Mouse (Mus musculus) small intestine, adult 2 months (tissue): ENCODE data around the gene Tgfbi. TPM values are rescaled to one million over a fixed set of nuclear protein-coding genes. Genes with fewer than 3 reads are reported as not detected.

Experiments used
- H3K27ac ChIP-seq: fragments of 200-500 bp; 2 replicates; pipeline ENCODE4 v1.5.1; 2012; ENCODE audit warnings: low read depth, low read length, control low read depth, inconsistent platforms; ENCODE audit not compliant: insufficient read depth
- H3K27me3 ChIP-seq: fragments of 200-500 bp; 2 replicates; pipeline ENCODE4 v1.6.1; 2012; ENCODE audit warnings: mild to moderate bottlenecking, moderate library complexity, low read length, inconsistent platforms; ENCODE audit not compliant: control insufficient read depth, insufficient read depth
- H3K36me3 ChIP-seq: fragments of 200-500 bp; 2 replicates; pipeline ENCODE4 v1.6.1; 2012; ENCODE audit warnings: mild to moderate bottlenecking, low read length, control low read depth, inconsistent platforms; ENCODE audit not compliant: control insufficient read depth, insufficient read depth
- H3K4me1 ChIP-seq: fragments of 200-500 bp; 2 replicates; pipeline ENCODE4 v1.6.1; 2012; ENCODE audit warnings: low read length, inconsistent platforms, mixed read lengths; ENCODE audit not compliant: control insufficient read depth, insufficient read depth, insufficient read length
- H3K4me3 ChIP-seq: fragments of 200-500 bp; 2 replicates; pipeline ENCODE4 v1.5.1; 2012; ENCODE audit warnings: low read depth, mild to moderate bottlenecking, control low read depth, inconsistent platforms, low read length, moderate library complexity
- CTCF ChIP-seq: fragments of 200-500 bp; IDR thresholded peaks from 2 replicates; pipeline ENCODE4 v1.5.1; 2012; ENCODE audit warnings: low read depth, mild to moderate bottlenecking, control low read depth, inconsistent platforms, low read length, moderate library complexity, mixed read lengths; ENCODE audit not compliant: insufficient replicate concordance, insufficient read length; ENCODE audit errors: extremely low read depth
- POLR2A ChIP-seq: fragments of 200-500 bp; IDR thresholded peaks from 2 replicates; pipeline ENCODE4 v1.6.1; 2012; ENCODE audit warnings: low read depth, mild to moderate bottlenecking, control low read depth, inconsistent platforms, low read length, moderate library complexity
- WGBS: fragments of 180-500 bp; shearing (Covaris S2); methylation state at CpG from one replicate; pipeline ENCODE4 v1.1.7; 2018; 5-methylcytosine and 5-hydroxymethylcytosine counted together
- polyA plus RNA-seq: library from polyadenylated mRNA; depleted of rRNA; stranded (reverse); fragments of >200 nt; gene quantifications from 2 replicates; pipeline ENCODE4 v1.2.3, GENCODE M21; 2012

Gene Tgfbi
- polyA plus RNA-seq, 1 experiment: 221 TPM

DNA sequence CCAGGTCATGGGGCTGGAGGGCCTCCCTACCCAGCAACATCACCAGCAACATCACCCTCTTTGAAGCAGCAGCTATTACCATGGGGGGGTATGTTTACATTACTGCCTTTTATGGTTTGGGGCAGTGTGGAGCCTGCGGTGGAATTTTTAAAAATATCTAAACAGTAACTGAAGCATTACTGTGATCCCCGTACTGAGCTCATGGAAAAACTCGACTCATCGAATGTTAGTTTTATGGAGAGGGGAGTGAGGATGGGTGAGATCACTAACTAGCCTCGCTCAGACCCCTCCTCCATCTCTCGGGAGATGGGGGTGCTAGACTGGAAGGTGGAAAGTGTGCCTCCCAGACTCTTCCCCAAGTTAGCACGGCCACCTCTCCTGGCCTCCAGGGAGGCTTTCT lies 2.1 kb upstream of the Tgfbi start:
- Histone ChIP-seq H3K4me1 (peaks cover 16% of the 10 kb centered on the region), H3K36me3 (no peaks in the 10 kb centered on the region), H3K27ac (peak overlapping the region; percentile 33), H3K27me3 (no peaks in the 10 kb centered on the region), H3K4me3 (no peak overlapping the region)
- TF ChIP-seq CTCF (no peak), POLR2A (no peak)
- WGBS: 57% methylated on average over 7 of the region's 7 CpGs

DNA sequence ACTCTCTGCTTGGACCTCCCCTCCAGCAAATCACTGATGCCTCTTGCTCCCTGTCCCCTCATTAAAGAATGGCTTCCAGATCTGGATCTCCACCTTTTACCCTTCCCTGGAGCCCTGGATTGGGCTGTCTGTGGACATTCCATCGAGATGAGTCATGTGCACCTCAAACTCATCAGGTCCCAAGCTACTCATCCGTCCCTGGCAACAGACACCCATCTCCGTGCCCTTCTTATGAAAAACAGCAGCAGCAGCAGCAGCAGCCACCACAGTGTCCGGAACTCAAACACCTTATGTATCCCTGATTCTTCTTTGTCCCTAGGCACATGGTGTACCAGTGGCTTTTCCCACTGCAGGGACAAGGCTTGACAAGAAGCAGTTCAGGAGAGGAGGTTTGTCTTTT lies 1.5 kb upstream of the Tgfbi start:
- Histone ChIP-seq H3K4me3 (no peak overlapping the region), H3K36me3 (0 out of 2 replicates have a peak, but pooled peaks cover under 1% of the 10 kb centered on the region), H3K27ac (peak overlapping the region; percentile 33), H3K4me1 (peaks cover 22% of the 10 kb centered on the region), H3K27me3 (no peaks in the 10 kb centered on the region)
- 66% methylated on average over 4 of the region's 4 CpGs for whole genome bisulfite sequencing
- TF ChIP-seq CTCF: no peak
- TF ChIP-seq POLR2A: no peak

GRCm38 (mm10) chr13:56611129-56611528 lies 1.8 kb downstream of the Tgfbi start:
- WGBS: 58% methylated on average over 4 of the region's 4 CpGs
- H3K36me3 ChIP-seq: peaks cover 16% of the 10 kb centered on the region
- peak overlapping the region; percentile 40 for H3K4me3 ChIP-seq
- TF ChIP-seq POLR2A (no peak), CTCF (no peak)
- H3K27me3 ChIP-seq: no peaks in the 10 kb centered on the region
- peaks cover 52% of the 10 kb centered on the region for H3K4me1 ChIP-seq
- H3K27ac ChIP-seq: peak overlapping the region; percentile 79

DNA sequence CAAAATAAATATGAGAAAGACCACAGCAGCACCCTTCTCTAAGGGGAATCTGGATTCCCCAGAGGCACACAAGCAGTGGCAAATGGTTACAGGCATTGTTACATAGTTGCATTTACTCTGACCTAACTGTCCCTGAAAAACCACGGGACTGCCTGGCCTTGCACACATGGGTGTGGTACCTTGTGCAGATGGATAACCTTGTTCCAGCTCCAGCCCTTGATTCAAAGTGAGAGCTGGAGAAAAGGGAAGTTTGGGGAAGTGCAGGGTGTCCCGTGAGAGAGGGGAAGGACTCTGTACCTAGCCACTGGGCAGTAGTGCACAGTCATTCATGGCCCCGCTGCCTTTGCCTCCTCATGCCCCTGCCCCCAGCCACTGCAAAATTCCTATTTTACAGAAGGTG lies 2.4 kb downstream of the Tgfbi start:
- Histone ChIP-seq H3K4me3 (peak overlapping the region; percentile 32; the same call in 1 of the 2 replicates), H3K27me3 (no peaks in the 10 kb centered on the region), H3K36me3 (peaks cover 16% of the 10 kb centered on the region), H3K4me1 (peaks cover 54% of the 10 kb centered on the region), H3K27ac (peak overlapping the region; percentile 79)
- TF ChIP-seq CTCF (no peak), POLR2A (no peak)
- WGBS: 16% methylated on average over 3 of the region's 3 CpGs

GRCm38 (mm10) chr13:56612331-56612730 lies 3.0 kb downstream of the Tgfbi start:
- WGBS: 24% methylated on average over 10 of the region's 10 CpGs
- peak overlapping the region; percentile 44 for H3K27ac ChIP-seq

DNA sequence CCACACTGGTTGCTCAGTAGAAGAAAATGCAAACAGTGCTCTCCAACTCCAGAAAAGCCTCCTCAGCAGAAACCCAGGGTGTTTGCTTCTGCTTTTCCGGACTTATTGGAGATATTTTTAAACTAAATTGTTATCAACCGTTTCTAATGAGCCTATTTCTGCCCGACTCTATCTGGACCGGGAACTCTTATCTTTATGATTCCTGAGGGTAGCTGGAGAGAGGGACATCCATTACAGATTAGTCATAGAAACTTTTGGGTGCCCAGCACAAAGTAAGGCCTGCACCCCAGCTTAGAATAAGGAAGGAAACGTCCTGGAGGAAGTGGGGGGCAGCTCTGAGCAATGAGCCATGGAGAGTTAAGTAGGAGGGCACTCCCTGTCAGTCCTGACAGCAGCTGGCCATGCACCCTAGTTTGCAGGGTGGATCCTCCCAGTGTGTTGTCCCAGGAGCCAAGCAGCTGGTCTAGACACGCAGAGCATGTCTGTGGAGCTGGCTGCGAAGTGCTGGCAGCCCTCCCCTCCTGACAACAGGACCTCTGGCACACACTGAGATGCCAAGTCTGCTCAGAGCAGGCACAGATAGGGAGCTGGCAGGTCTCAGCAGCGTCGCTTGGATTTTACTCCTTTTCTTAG lies 4.2 kb downstream of the Tgfbi start:
- Histone ChIP-seq H3K27me3 (no peaks in the 10 kb centered on the region), H3K4me3 (no peak overlapping the region), H3K27ac (peak overlapping the region; percentile 50), H3K36me3 (peaks cover 23% of the 10 kb centered on the region), H3K4me1 (peaks cover 58% of the 10 kb centered on the region)
- TF ChIP-seq CTCF (no peak), POLR2A (no peak)
- 7% methylated on average over 9 of the region's 9 CpGs for WGBS

More at GRCm38 (mm10) chr13:56612331-56612730, 3.0 kb downstream of the Tgfbi start:
- Histone ChIP-seq H3K4me1 (peaks cover 60% of the 10 kb centered on the region), H3K4me3 (peak overlapping the region; percentile 32), H3K27me3 (no peaks in the 10 kb centered on the region), H3K36me3 (peaks cover 16% of the 10 kb centered on the region)
- no peak for TF ChIP-seq CTCF
- TF ChIP-seq POLR2A: no peak

DNA sequence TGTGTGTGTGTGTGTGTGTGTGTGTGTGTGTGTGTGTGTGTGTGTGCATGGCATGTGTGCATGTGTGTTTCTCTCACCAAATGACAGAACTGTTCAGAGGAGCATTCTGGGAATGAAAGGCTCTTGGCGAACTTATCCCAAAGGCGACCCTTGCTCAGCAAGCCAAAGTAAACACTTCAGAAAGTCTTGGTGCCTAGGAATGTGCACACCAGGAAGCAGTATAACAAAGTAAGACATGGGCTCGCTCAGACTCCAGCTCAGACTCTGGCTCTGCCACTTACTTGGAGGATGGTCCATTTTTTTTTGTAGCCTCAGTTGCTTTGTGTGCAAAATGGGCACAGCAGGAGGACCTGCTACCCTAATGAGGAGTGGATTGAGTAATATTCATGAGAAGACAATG lies 5.4 kb downstream of the Tgfbi start:
- Histone ChIP-seq H3K4me1 (peaks cover 50% of the 10 kb centered on the region), H3K27ac (no peak overlapping the region), H3K36me3 (peaks cover 25% of the 10 kb centered on the region), H3K27me3 (no peaks in the 10 kb centered on the region), H3K4me3 (no peak overlapping the region)
- no peak for TF ChIP-seq CTCF
- no peak for TF ChIP-seq POLR2A
- WGBS: 17% methylated on average over 3 of the region's 3 CpGs
